Mouse (Mus musculus) skeletal muscle tissue, postnatal 0 days (tissue): ENCODE results near the gene Gm8127. TPM values are rescaled to one million over a fixed set of nuclear protein-coding genes. Genes with fewer than 3 reads are reported as not detected.

Experiments
- polyA plus RNA-seq: library from polyadenylated mRNA; unstranded; fragments of >200 nt; fragmentation: Nextera tagmentation; extraction: Ambion mirVana; gene quantifications from 2 replicates; pipeline ENCODE4 v1.2.1, GENCODE M21; 2015

Gm8127 gene
- not detected in 2 replicates for polyA plus RNA-seq

GRCm38 (mm10) chr14:43293503-43293902, at the start of gene Gm8127:
Gm8127 (minus strand) TSS chr14:43293832.

GRCm38 (mm10) chr14:43274986-43275511, 18.6 kb downstream of the Gm8127 start, which contains the start of gene Gm9732:
Gm9732 (plus strand) TSS chr14:43275036.

DNA sequence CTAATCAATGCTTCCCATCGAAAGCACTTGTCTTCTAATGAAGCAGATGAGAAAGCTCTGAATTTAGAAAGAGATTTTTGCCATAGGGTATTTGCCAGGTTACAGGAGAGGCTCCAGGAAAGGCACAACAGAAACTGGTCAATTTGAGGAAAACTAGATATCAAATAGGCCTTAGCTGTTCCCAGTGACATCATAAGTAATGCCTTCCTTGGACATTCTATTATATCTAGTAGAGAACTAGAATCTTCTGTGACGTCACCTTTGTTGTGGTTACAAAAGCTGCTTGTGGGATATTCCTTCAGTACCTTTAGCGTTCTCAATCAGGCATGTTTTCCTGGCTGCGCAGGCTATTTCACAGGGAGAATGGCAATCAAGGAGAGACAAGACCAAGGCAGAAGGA, 35.3 kb downstream of the Gm8127 start, which contains the start of gene Gm8126:
Gm8126 (plus strand) TSS at position 301 of the 400 bp plus-strand sequence.

Other genes with a start within 250 kb of the Gm8127 start
- not detected in 2 replicates for gene Gm8094, start 217.2 kb downstream of the Gm8127 start, polyA plus RNA-seq
- not detected in 2 replicates for gene Gm8104, start 193.2 kb downstream of the Gm8127 start, polyA plus RNA-seq
- not detected in 2 replicates for gene Gm7233, start 114.0 kb downstream of the Gm8127 start, polyA plus RNA-seq
- not detected in 2 replicates for gene Gm8122, start 58.5 kb downstream of the Gm8127 start, polyA plus RNA-seq
- gene Gm8126, start 35.2 kb downstream of the Gm8127 start, polyA plus RNA-seq, result not detected in 2 replicates
- not detected in 2 replicates for gene Gm9732, start 18.8 kb downstream of the Gm8127 start, polyA plus RNA-seq
- gene 1700001F09Rik, start 54.0 kb upstream of the Gm8127 start, polyA plus RNA-seq, result not detected in 2 replicates
- gene Gm8138, start 122.5 kb upstream of the Gm8127 start, polyA plus RNA-seq, result not detected in 2 replicates
- not detected in 2 replicates for gene Gm5799, start 249.7 kb upstream of the Gm8127 start, polyA plus RNA-seq